Mouse (Mus musculus) C2C12 (cell line): ENCODE results near the gene Cfl1. TPM values are rescaled to one million over a fixed set of nuclear protein-coding genes. Genes with fewer than 3 reads are reported as not detected.

Experiments
- H3K27me3 ChIP-seq: one replicate; pipeline ENCODE4 v1.6.1; 2011; ENCODE audit not compliant: control insufficient read depth, insufficient read depth, insufficient read length
- H3K36me3 ChIP-seq: one replicate; pipeline ENCODE4 v1.6.1; 2011; ENCODE audit not compliant: control insufficient read depth, insufficient read depth
- H3K4me3 ChIP-seq: one replicate; pipeline ENCODE4 v1.5.1; 2011; ENCODE audit warnings: mild to moderate bottlenecking, control low read depth; ENCODE audit not compliant: poor library complexity, insufficient read depth, severe bottlenecking
- H3K79me2 ChIP-seq: one replicate; pipeline ENCODE4 v1.6.1; 2011; ENCODE audit not compliant: control insufficient read depth, insufficient read depth
- H3K79me3 ChIP-seq: one replicate; pipeline ENCODE4 v1.6.1; 2011; ENCODE audit warnings: low read depth, control low read depth
- H3ac ChIP-seq: one replicate; pipeline ENCODE3; 2011; ENCODE audit warnings: low read depth; ENCODE audit not compliant: control insufficient read depth, insufficient read length
- CEBPB ChIP-seq: IDR thresholded peaks from one replicate; pipeline ENCODE4 v1.6.1; 2011; ENCODE audit warnings: low read depth, mild to moderate bottlenecking, control low read depth, moderate library complexity
- CTCF ChIP-seq: IDR thresholded peaks from one replicate; pipeline ENCODE4 v1.5.1; 2011; ENCODE audit not compliant: control insufficient read depth, insufficient read depth, insufficient read length
- FOSL1 ChIP-seq: IDR thresholded peaks from one replicate; pipeline ENCODE4 v1.8.0; 2011; ENCODE audit warnings: mild to moderate bottlenecking, low read length; ENCODE audit not compliant: poor library complexity, insufficient read depth, severe bottlenecking
- MAX ChIP-seq: IDR thresholded peaks from one replicate; pipeline ENCODE4 v1.6.1; 2011; ENCODE audit warnings: mild to moderate bottlenecking, control low read depth
- MYOD1 ChIP-seq: IDR thresholded peaks from one replicate; pipeline ENCODE4 v1.6.1; 2011; ENCODE audit warnings: low read depth; ENCODE audit not compliant: control insufficient read depth, insufficient read length
- MYOG ChIP-seq: IDR thresholded peaks from one replicate; pipeline ENCODE4 v1.6.1; 2011; ENCODE audit not compliant: control insufficient read depth, insufficient read length; ENCODE audit errors: extremely low read depth
- USF1 ChIP-seq: IDR thresholded peaks from one replicate; pipeline ENCODE4 v1.6.1; 2011; ENCODE audit warnings: low read depth, mild to moderate bottlenecking, control low read depth, moderate library complexity
- polyA plus RNA-seq: library from polyadenylated mRNA; unstranded; fragments of >200 nt; fragmentation: generic; extraction: Trizol; gene quantifications from one replicate; pipeline ENCODE4 v1.2.1, GENCODE M21; 2012; ENCODE audit warnings: missing spikeins

Cfl1 gene
- polyA plus RNA-seq, 1 experiment: 2,315 TPM

DNA sequence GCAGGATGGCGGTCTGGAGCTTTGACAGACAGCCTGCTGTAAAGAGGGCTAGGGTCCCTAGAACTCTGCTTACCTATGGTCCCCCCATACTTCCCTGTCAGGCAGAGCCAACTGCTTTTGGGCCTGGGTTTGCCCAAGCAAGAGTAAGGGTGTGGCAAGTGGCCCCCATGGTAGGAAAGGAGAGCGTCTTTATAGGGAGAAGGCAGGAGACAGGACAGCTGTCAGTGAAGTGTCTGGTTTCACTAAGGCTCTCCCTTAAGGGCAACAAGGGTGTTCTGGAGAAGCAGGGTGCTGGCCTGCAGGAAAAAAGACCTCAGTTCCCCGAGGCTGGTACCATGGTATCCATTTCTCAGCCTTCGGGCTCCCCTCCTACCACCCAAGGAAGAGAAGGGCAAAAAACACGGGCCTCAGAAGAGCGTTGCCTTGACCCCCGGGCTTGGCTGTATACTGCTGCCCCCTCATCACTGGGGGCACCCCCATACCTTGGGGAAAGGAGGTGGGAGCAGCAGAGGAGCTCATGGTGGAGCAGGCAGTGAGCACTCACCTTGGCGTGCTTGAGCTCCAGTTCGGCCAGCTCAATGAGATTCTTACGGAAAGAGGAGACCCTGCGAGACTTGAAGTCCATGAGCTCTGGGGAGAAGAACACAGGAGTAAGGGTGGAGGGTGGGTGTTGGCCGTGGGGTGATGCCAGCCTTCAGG lies 5.2 kb downstream of the Cfl1 start:
- Histone ChIP-seq H3K79me3 (peaks cover 38% of the 10 kb centered on the region), H3K4me3 (no peak overlapping the region), H3K27me3 (no peaks in the 10 kb centered on the region), H3K36me3 (peaks cover 49% of the 10 kb centered on the region), H3ac (no peak overlapping the region), H3K79me2 (peaks cover 43% of the 10 kb centered on the region)
- no peak for TF ChIP-seq MYOG
- no peak for TF ChIP-seq CTCF
- no peak for TF ChIP-seq MYOD1
- TF ChIP-seq USF1: no peak
- no peak for TF ChIP-seq MAX

DNA sequence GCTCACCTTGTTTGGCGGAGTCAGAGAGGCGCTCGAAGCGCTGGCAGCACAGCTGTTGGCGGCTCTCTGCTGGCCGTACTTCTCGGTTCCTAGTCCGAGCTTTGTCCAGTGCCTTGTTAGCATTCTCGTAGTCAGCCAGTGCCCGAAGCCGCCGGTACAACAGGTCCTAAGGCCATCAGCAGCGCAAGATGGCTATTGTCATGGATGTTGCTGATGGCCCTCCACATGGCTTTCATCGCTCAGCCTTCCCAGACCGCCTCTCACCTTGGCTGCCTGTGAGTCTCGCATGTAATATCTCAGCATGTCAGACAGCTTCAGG lies 5.8 kb downstream of the Cfl1 start:
- H3K27me3 ChIP-seq: no peaks in the 10 kb centered on the region
- H3ac ChIP-seq: no peak overlapping the region
- no peak overlapping the region for H3K4me3 ChIP-seq
- H3K36me3 ChIP-seq: peaks cover 49% of the 10 kb centered on the region
- peaks cover 33% of the 10 kb centered on the region for H3K79me3 ChIP-seq
- no peak for TF ChIP-seq MYOG
- TF ChIP-seq USF1: no peak
- no peak for TF ChIP-seq FOSL1
- TF ChIP-seq CEBPB: no peak
- TF ChIP-seq MYOD1: no peak
- no peak for TF ChIP-seq MAX
- TF ChIP-seq CTCF: no peak
- peaks cover 38% of the 10 kb centered on the region for H3K79me2 ChIP-seq

DNA sequence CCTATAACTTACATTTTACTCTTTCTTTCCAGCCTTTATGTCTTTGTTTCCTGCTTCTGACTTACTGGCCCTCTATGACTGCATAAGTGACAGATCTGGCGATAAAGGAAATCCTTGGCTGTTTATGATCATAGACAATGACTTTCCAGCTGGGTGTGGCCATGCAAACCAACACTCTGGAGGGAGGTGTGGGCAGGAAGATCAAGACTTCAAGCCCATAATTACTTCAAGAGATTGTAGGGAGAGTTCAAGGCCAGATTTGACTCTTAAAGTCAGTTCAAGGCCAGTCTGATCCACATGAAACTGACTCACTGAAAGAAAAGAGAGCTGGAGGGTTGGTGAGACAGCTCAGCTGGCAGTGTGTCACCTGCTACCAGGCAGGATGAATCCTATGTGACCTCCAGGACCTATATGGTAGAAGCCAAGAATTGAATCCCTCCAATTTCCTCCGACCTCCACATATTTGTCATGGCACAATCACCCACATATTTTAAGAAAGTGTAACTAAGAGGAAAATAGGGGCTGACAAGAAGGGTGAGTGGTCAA lies 10.1 kb downstream of the Cfl1 start:
- Histone ChIP-seq H3ac (no peak overlapping the region), H3K36me3 (peaks cover 9% of the 10 kb centered on the region), H3K27me3 (no peaks in the 10 kb centered on the region), H3K79me3 (no peaks in the 10 kb centered on the region), H3K4me3 (no peak overlapping the region), H3K79me2 (no peaks in the 10 kb centered on the region)
- TF ChIP-seq MYOG (no peak), CTCF (no peak), MYOD1 (no peak), MAX (no peak), CEBPB (no peak), FOSL1 (no peak), USF1 (no peak)

DNA sequence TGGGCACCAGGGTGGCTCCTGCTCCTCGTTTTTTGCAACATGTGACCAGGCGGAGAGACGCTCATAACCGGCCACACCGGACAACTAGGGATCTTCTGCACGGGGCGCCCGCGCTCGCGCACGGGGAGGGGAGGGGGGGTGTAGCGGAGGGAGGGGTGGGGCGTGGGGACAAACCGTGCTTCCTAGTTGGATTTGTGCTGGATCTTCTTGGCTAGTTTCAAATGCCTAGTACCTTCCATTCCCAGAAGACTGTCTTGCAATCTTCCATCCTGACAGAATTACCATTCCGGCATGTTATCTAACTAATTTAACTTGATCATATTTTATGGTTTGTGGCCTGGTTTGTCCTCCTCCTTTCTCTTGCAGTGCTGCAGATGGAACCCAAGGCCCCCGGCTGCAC lies 13.4 kb downstream of the Cfl1 start, which contains the start of gene 1700020D05Rik:
Gene 1700020D05Rik (minus strand): TSS at position 101 of the 400 bp plus-strand sequence.
- Histone ChIP-seq H3K4me3 (no peak within 1 kb of the TSS), H3K36me3 (no peaks in the 10 kb centered on the region), H3K79me3 (no peaks in the 10 kb centered on the region), H3K79me2 (no peaks in the 10 kb centered on the region), H3ac (no peak within 1 kb of the TSS), H3K27me3 (no peaks in the 10 kb centered on the region)
- TF ChIP-seq MYOG (no peak), CTCF (no peak), MAX (no peak), USF1 (no peak), FOSL1 (no peak), MYOD1 (no peak), CEBPB (no peak)

DNA sequence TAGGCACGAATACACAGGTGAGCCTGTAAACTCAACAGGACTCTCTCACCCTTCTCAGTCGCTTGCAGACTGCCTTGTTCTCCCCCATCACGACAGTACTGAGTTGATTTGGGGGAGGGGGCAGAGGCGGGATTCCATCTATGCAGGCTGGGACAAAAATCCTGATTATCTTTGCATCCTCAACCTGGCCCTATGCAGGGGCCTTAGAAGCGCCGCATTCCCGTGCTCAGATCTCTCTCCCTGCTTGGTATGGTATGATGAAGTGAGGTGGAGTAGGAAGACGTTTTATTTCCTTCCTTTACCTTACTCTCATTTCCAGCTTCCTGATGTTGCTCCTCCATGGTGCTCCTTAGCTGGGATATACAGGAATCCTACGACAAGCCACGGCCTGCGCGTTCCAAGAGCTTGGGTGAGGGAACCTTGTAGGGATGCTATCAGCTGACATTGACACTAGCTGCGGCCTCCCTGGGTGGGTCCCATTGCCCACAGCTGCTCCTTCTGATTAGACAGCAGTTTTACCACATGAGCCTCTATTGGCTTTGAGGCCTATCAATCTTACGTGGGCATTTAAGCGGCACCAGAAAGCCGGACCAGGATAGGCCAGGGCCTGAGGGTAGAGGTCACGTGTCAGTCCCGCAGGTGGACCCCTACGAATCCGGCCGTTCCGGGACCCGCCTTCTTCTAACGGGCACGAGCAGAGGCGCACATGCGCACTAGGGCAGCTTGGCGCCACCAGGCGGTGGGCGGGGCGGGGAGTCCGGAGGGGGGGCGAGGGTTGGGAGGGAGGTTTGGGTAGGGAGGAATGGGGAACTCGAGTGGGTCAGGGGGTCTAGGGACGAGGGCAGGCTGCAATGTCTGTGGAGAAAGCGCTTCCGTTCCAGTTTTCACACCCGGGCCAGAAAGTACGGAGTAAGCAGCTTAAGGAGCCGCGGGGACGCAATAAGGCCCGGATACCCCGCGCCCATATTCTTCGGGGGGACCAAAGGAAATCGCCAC lies 20.1 kb downstream of the Cfl1 start, which contains the start of gene Snx32:
Gene Snx32 (minus strand): TSS at position 508 of the 996 bp plus-strand sequence.
- no peaks in the 10 kb centered on the region for H3K36me3 ChIP-seq
- TF ChIP-seq USF1 (peak; percentile 88), CEBPB (no peak)
- H3K79me3 ChIP-seq: no peaks in the 10 kb centered on the region
- H3ac ChIP-seq: peak within 1 kb of the TSS; percentile 3
- H3K79me2 ChIP-seq: no peaks in the 10 kb centered on the region
- H3K4me3 ChIP-seq: peak within 1 kb of the TSS; percentile 14
- H3K27me3 ChIP-seq: no peaks in the 10 kb centered on the region
